Mouse (Mus musculus) thymus, postnatal 14 days (tissue): ENCODE results near the gene Mterf1b.
"Not testable (repeated sequence)": the region's sequence is repeated elsewhere in the genome, so short reads cannot be mapped to it uniquely, and the experiment has no call there.

Source experiments
- DNase-seq: peaks from one replicate; pipeline ENCODE4 v3.0.0; 2021

Gene Mterf1b

DNA sequence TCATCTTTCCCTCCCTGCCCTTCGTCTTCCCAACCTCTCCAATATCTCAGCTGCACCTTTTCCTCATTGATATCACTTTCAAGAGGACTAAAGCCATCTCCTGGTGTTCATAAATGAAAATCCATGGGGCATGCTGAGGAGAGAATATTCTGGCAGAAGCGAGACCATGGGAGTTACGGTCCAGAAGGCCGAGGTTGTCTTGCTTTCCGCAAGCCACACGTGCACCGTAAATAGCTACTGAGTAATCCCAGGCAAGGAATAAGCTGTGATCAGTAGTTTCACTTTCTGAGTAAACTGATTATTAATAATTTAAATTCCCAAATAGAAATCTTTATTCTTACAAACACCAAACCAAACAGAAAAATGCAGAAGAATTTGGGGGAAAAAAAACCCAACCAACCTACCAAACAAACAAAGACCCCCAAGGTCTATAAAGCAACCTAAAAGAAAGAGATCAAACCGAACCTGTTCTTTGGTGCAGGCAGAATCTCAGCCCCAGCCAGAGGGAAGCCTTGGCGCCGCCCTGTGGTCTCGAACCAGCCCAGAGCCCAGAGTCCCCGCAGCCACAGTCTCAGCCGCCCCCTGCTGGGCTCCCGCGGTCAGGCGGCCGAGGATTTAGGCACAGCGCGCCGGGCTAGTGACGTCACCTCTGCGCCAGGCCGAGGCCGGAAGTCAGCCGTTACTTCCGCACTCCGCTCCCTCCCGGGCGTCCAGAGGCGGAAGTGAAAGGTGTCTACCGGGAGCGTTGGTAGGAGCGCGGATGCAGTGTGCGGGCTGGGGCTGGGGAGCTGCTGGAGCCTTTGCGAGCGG is at the start of gene Mterf1b:
Gene Mterf1b (plus strand): TSS at position 697 of the 810 bp plus-strand sequence.
- DNase-seq, result not testable (repeated sequence)

DNA sequence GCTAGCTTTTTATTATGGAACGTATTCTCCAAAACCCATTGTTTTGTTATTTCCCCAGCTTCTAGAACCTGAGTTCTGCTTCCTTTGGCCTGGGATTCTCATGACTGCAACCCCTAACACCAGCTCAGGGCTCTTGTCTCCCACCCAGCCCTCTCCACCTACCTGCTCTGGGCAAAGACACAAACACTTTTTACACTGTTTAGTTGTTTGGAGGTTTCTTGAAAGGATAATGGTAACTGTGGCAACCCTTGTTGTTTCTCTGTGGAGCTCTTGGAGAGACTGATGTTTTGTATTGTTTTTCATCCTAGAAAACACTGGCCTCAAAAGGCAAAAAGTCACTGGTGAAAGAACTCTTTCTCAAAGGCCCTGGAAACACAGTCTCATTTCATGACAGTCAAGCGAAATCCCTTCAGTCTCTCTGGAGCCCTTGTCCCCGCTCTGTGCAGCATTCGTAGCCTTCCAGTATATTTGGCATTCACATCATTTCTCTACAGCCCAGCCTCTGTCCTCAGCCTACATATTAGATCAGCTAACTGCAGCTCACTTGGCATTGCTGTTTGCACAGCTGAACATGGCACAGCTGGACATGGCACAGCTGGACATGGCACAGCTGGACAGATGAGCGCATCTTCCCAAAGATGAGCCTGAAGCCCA is 32.6 kb upstream of the Mterf1b start:
- DNase-seq, result not testable (repeated sequence)

DNA sequence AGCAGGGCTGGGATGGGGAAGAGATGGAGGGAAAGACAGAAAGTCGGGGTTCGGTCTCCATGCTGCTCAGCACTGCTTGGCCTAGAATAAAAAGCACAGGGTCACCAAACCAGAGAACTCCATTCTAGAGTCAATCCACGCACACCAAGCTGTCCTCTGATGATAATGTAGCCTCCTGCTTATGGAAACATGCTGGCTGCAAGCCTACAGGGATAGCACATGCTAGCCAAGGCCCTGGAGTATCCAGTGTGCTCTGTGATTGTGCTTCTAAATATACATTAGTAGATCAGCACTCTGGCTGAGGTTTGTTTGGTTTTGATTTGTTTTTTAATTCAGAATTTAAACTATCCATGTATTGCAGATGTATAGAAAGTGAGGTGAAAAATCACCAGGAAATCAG is 30.6 kb upstream of the Mterf1b start:
- no peak for DNase-seq

GRCm38 (mm10) chr5:4162461-4162860 is 29.7 kb upstream of the Mterf1b start:
- DNase-seq, result no peak

DNA sequence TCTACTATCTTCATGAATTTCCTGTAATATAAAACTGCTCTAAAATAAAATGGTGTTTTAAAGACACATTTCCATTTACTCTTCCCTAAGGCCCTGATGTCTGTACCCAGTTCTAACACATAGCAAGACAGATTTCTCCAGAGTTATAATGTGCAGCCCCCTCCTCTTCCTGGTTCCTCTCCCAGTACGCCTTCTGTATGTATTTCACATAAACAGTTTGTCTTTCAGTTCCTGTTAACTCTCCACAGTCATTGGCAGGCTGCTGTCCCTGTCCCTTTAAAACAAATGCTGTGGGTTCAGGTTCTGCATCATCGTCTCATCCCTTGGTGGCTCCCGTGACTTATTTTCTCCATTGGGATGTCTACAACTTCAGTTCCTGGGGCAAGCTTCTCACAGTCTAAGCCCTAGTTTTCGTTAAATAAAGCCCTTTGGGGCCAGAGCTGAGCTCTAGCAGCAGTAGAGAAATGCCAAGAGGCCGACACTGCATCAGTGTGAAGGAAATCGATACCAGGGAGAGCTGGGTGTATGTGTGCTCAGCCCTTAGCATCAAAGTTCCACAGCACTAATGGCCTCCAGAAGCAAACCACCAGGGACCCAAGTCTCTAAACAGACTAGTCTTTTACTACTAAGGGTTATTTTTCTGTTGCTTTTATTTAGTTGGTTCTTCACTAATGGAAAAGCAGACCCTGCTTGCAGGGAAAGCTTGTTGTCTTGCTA is 24.2 kb upstream of the Mterf1b start:
- not testable (repeated sequence) for DNase-seq

DNA sequence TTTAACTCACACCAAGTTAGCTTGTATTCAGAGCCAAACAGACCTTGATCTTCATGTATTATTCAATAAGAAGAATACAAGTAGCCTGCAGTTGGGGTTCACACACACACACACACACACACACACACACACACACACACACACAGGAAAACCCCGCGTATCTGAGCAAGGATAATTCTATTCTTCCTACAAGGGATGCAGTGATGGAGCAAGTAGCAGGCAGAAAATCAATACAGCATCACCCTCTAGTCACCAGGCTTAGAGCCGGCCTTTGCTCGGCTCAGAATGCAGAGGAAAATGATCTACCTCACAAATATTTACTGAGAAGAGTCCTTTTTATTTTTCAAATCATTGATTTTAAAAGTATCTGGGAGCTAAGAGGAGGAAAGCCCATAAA is 23.6 kb upstream of the Mterf1b start:
- not testable (repeated sequence) for DNase-seq

- DNase-seq, result not testable (repeated sequence)
Observed at GRCm38 (mm10) chr5:4176421-4176820, 15.7 kb upstream of the Mterf1b start.

DNA sequence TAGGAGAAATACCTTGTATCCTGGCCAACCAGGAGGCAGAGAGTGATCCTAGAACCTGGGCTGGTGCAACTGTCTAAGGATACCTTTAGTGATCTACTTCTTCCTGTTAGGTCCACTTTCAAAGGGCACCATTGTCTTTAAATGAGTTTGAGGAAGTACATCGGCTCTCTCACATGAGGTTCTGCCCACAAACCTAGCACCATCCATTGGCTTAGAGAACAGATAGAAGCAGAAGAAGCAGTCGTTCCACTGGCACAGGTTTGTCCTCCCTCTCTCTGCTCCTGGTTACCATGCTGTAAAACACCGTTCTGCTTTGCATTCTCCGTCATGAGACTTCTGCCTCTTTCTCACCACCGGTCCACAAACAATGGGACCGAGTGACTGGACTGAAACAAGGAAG is 12.8 kb upstream of the Mterf1b start:
- DNase-seq, result no peak

DNA sequence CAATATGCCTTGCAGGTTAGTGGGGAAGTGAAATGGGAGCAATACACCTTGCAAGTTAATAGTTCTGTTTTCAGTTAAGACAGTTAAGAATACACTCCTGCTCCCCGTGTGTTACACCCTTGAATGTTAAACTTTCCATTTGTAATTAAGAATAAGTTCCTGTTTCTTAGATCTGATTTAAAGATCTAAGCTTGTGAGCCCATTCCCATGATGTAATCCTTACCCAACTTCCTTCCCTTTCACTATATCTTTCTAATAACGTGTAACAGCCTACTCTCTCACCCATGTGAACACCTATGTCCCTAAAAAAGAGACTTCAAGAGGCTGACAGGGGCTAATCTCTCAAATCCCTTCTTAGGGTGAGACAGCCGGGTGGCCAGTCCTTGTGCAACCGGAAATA is 5.4 kb upstream of the Mterf1b start:
- no peak for DNase-seq

- DNase-seq, result not testable (repeated sequence)
Observed at GRCm38 (mm10) chr5:4192481-4193246, 497 bp downstream of the Mterf1b start.

DNA sequence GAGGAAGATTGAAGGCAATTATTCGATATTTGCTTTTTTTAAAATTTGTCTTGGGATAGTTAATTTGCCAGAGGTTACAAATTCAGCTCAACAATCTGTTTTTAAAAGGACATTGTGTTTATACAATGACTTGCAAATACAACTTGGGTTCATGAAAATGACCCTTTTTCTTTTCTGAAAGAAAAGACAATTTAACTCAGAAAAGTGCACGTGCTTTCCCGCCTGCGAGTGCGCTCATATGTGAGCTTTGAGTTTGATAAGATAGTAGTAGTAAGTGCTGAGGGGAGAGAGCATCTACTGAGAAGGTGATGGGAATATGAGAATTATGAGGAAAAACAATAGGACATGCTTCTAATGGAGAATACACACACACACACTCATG is 1.1 kb downstream of the Mterf1b start:
- no peak for DNase-seq

DNA sequence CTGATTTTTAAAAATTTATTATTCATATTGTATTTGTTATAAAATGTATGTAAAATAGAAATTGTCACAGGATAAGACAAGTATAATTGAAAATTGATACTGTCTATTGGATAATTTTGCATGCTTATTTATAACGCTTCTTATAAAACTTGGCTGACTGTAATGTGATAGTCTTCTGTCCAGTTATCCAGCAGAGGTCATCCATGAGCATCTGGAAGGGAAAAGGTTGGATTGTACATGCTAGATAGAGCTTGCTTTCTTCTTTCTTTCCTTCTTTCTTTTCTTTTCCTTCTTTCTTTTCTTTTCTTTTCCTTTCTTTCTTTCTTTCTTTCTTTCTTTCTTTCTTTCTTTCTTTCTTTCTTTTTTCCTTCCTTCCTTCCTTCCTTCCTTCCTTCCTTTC is 2.0 kb downstream of the Mterf1b start:
- no peak for DNase-seq

DNA sequence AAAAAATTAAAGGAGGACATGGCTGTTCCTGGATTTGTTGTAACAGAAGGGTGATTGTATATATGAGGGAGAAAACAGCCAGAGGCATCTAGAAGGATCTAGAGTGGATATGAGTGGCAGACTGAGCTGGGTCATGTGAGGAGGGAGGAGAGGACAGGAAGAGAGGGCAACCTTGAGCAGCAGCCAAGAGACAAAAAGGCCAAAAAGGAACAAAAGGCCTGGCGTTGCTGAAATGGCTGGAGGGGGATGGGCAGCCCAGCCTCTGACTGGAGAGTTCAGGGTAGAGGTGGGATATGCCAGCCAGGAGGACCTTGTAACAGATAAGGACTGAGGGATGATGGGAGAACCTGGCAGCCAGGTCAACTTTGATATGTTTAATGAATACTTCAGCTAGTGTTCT is 2.9 kb downstream of the Mterf1b start:
- no peak for DNase-seq

DNA sequence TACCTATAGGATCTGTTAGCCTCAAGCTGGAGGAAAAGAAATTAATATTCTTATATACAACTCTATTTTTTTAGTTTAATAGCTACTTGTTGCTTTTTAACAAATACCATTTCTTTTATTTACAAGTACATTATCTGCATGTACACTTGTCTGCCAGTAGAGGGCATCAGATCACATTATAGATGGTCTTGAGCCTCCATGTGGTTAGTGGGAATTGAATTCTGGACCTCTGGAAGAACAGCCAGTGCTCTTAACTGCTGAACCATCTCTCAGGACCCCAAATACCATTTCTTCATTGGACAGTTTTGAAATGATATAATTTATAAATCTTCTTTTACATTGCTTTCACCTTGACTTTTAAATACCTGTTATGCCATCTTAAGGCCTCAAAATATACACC is 9.2 kb downstream of the Mterf1b start:
- no peak for DNase-seq

GRCm38 (mm10) chr5:4202276-4202810 is 10.2 kb downstream of the Mterf1b start:
- DNase-seq, result not testable (repeated sequence)

GRCm38 (mm10) chr5:4210082-4210481 is 17.9 kb downstream of the Mterf1b start:
- not testable (repeated sequence) for DNase-seq

DNA sequence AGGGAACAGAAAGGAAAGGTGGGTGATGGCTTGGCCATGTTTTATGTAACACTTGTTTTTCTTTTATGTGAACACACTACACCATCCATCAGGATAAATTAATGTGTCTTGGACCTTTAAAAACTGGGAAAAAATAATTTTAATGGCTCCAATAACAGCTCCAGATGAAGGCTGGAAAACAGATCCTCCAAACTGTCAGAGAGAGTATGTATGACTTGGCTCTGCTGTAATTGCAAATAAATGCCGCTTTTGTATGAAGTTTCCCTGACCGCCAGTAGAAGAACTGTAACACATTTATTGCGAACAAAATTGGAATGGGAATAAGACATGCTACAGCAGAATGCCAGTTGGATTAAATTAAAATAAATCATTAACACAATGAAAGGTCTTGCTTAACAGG is 29.1 kb downstream of the Mterf1b start:
- no peak for DNase-seq

DNA sequence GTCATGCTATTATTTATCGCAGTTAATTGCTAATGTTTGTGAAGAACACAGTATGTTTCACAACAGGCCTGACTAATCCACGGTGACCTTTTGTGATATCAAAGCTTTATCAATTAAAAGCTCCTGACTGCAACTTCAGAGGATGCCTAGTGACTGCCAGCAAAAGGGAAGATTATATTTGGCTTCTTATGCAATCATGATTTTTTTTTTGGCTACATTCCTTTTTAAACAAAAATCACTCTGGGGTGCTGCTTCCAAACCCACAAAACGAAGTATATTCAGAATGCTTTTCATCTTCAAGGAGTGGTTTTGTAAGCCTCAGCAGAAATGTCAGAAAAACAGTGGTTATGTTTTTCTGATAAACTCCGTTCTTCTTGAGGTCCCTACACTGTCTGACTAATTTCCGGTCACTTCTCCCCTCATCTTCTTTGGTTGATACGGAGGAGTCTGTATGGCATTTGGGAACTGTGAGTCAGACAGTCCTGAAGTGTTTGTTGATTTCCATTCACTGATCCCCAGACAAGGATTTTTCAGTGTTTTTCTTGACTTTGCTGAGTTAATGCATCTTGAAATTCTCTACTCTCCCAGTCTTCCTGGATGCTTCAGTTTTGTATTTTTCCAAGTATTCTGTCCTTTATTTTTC is 29.9 kb downstream of the Mterf1b start:
- DNase-seq, result no peak

DNA sequence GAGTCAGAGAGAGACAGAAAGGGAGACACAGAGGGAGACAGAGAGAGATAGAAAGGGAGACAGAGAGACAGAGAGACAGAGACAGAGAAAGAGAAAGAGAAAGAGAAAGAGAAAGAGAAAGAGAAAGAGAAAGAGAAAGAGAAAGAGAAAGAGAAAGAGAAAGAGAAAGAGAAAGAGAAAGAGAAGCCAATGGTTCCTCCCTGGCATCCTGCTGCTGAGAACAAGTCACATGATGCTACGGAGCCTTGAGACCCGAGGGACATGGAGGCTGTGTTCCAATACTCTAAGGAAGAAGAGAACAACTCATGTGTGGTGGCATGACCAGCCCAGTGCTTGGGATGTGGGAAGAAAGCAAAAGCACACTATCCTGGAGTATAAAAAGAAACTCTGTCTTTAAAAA is 40.0 kb downstream of the Mterf1b start:
- DNase-seq, result no peak

DNA sequence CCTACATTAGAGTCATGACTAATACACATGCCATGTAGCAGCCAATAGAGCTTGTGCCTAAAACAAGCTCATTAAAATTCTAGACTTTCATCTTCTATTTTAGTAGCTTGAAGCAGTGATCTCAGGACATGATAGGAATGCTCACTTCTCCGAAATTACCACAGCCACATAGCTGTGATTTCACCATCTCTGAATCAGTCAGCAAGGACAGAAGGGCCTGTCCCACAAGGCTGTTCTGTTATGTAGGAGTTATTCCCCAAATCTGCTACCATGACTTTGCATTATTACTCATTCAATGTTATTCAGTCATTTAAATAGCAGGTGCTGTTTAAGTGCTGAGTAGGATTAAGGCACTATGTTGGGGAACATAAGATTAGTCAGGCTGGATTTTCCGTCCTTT is 42.3 kb downstream of the Mterf1b start:
- no peak for DNase-seq

GRCm38 (mm10) chr5:4240120-4240519 is 48.0 kb downstream of the Mterf1b start:
- no peak for DNase-seq

GRCm38 (mm10) chr5:4245004-4245403 is 52.8 kb downstream of the Mterf1b start:
- no peak for DNase-seq
